Mouse (Mus musculus) intestine, postnatal 0 days (tissue): ENCODE results near the gene Ints7. TPM values are rescaled to one million over a fixed set of nuclear protein-coding genes. Genes with fewer than 3 reads are reported as not detected.

Experiments
- ATAC-seq: fragments of 200-750 bp; cut with Nextera tagmentation; 2 replicates; pipeline ENCODE4 v1.8.0; 2017; ENCODE audit warnings: mild to moderate bottlenecking, moderate TSS enrichment, moderate library complexity
- H3K27ac ChIP-seq: fragments of 300-500 bp; sonication (generic); 2 replicates; pipeline ENCODE4 v1.5.1; 2014; ENCODE audit warnings: mild to moderate bottlenecking, low read depth, low read length, moderate library complexity
- H3K27me3 ChIP-seq: fragments of 300-500 bp; sonication (generic); replicated peaks from 2 replicates; pipeline ENCODE4 v1.6.1; 2014; ENCODE audit warnings: low read length, mixed read lengths; ENCODE audit not compliant: control insufficient read depth, insufficient read depth
- H3K36me3 ChIP-seq: fragments of 300-500 bp; sonication (generic); 2 replicates; pipeline ENCODE4 v1.6.1; 2014; ENCODE audit warnings: mild to moderate bottlenecking, moderate library complexity; ENCODE audit not compliant: control insufficient read depth, insufficient read depth
- H3K4me1 ChIP-seq: fragments of 300-500 bp; sonication (generic); replicated peaks from 2 replicates; pipeline ENCODE4 v1.6.1; 2014; ENCODE audit warnings: antibody characterized with exemption, low read length, mixed read lengths; ENCODE audit not compliant: control insufficient read depth, insufficient read depth
- H3K4me2 ChIP-seq: fragments of 300-500 bp; sonication (generic); replicated peaks from 2 replicates; pipeline ENCODE4 v1.6.1; 2014; ENCODE audit warnings: low read depth, mild to moderate bottlenecking, moderate library complexity
- H3K4me3 ChIP-seq: fragments of 300-500 bp; sonication (generic); 2 replicates; pipeline ENCODE4 v1.5.1; 2014; ENCODE audit warnings: low read depth, low read length
- H3K9ac ChIP-seq: fragments of 300-500 bp; sonication (generic); 2 replicates; pipeline ENCODE4 v1.6.1; 2014; ENCODE audit warnings: mild to moderate bottlenecking, low read depth, low read length
- H3K9me3 ChIP-seq: fragments of 300-500 bp; sonication (generic); 2 replicates; pipeline ENCODE4 v1.6.1; 2016; ENCODE audit warnings: mixed run types; ENCODE audit not compliant: control insufficient read depth
- CTCF ChIP-seq: sonication (generic); IDR thresholded peaks from 2 replicates; pipeline ENCODE4 v1.5.1; 2016; ENCODE audit warnings: low read depth, mild to moderate bottlenecking, control low read depth, antibody characterized with exemption, moderate library complexity
- WGBS: fragments of 180-500 bp; shearing (Covaris S2); extraction: QIAGEN DNeasy Blood & Tissue Kit; methylation state at CpG from one replicate; pipeline ENCODE4 v1.1.7; 2014; 5-methylcytosine and 5-hydroxymethylcytosine counted together
- polyA plus RNA-seq: library from polyadenylated mRNA; unstranded; fragments of >200 nt; fragmentation: Nextera tagmentation; extraction: Ambion mirVana; gene quantifications from 2 replicates; pipeline ENCODE4 v1.2.1, GENCODE M21; 2015

Gene Ints7
- polyA plus RNA-seq, 1 experiment from 2014 or later: 11.2 TPM

GRCm38 (mm10) chr1:191540300-191540699, 35.1 kb upstream of the Ints7 start:
- Histone ChIP-seq H3K36me3 (peaks cover 9% of the 10 kb centered on the region; the same call in 1 of the 2 replicates), H3K9ac (no peak overlapping the region), H3K9me3 (no peaks in the 10 kb centered on the region), H3K4me2 (no peak overlapping the region), H3K27ac (no peak overlapping the region), H3K27me3 (no peaks in the 10 kb centered on the region), H3K4me1 (no peaks in the 10 kb centered on the region), H3K4me3 (no peak overlapping the region)
- TF ChIP-seq CTCF: no peak
- no peak for ATAC-seq
- WGBS: 77% methylated on average over 2 of the region's 2 CpGs

DNA sequence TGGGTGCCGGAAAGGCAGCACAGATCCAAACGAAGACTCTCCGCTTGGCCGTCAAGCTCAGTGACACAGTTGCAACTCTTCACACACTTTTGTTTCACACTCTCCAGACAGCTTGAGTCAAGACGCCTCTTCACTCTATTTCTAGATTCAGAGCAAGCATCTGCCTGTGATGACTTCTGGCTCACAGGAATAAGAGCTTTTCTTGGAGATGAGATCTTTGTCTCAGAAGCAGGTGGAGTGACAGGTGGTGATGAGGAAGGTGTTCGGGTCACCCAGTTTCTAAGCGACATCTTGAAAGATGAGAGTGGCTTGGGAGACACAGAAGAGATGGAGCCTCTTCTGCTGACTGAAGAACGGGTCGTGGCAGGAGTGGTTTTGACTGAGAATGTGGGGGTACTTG, 34.4 kb upstream of the Ints7 start:
- Histone ChIP-seq H3K9me3 (no peaks in the 10 kb centered on the region), H3K27ac (no peak overlapping the region), H3K4me3 (no peak overlapping the region), H3K36me3 (peaks cover 9% of the 10 kb centered on the region; the same call in 1 of the 2 replicates), H3K27me3 (no peaks in the 10 kb centered on the region), H3K4me2 (no peak overlapping the region), H3K9ac (no peak overlapping the region), H3K4me1 (no peaks in the 10 kb centered on the region)
- TF ChIP-seq CTCF: no peak
- no peak for ATAC-seq
- WGBS: 87% methylated on average over 9 of the region's 9 CpGs

DNA sequence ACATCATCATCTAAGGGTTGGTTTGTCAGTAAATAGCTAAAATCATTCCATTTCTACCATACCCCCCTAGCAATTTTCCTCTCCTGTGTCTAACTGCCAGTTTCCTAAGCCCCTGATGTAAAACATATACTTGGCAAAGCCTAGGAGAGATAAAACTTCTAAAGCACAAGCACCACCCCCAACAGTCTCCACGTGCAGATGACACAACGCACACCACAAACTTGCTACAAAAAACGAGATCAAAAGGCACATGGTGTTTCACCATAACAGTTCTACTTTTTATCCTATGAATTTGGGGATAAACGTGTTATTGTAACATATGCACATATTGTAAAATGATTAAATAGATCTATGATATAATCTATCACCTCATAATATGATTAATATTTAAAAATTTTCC, 33.8 kb upstream of the Ints7 start:
- no peak overlapping the region for H3K4me2 ChIP-seq
- ATAC-seq: no peak
- H3K4me3 ChIP-seq: no peak overlapping the region
- WGBS: 84% methylated on average over 4 of the region's 4 CpGs
- no peak overlapping the region for H3K9ac ChIP-seq
- H3K27ac ChIP-seq: no peak overlapping the region
- no peaks in the 10 kb centered on the region for H3K4me1 ChIP-seq
- H3K36me3 ChIP-seq: peaks cover 12% of the 10 kb centered on the region
- H3K27me3 ChIP-seq: no peaks in the 10 kb centered on the region
- no peak for TF ChIP-seq CTCF
- no peaks in the 10 kb centered on the region for H3K9me3 ChIP-seq

GRCm38 (mm10) chr1:191543747-191544146, 31.7 kb upstream of the Ints7 start:
- H3K9ac ChIP-seq: no peak overlapping the region
- TF ChIP-seq CTCF: no peak
- no peak overlapping the region for H3K4me2 ChIP-seq
- WGBS: 81% methylated on average over 3 of the region's 3 CpGs
- H3K9me3 ChIP-seq: no peaks in the 10 kb centered on the region
- no peak overlapping the region for H3K4me3 ChIP-seq
- ATAC-seq: no peak
- H3K36me3 ChIP-seq: peaks cover 16% of the 10 kb centered on the region
- no peak overlapping the region for H3K27ac ChIP-seq
- no peaks in the 10 kb centered on the region for H3K4me1 ChIP-seq
- H3K27me3 ChIP-seq: no peaks in the 10 kb centered on the region

- TF ChIP-seq CTCF: no peak
- whole genome bisulfite sequencing: 82% methylated on average over 4 of the region's 4 CpGs
Observed at GRCm38 (mm10) chr1:191550786-191551185, 24.6 kb upstream of the Ints7 start.

GRCm38 (mm10) chr1:191557109-191557508, 18.3 kb upstream of the Ints7 start:
- TF ChIP-seq CTCF: no peak
- ATAC-seq: no peak
- no peak overlapping the region for H3K9ac ChIP-seq
- H3K36me3 ChIP-seq: 0 out of 2 replicates have a peak, but pooled peaks cover 7% of the 10 kb centered on the region
- H3K9me3 ChIP-seq: no peaks in the 10 kb centered on the region
- WGBS: 65% methylated on average over 8 of the region's 8 CpGs
- H3K4me2 ChIP-seq: no peak overlapping the region
- H3K27ac ChIP-seq: no peak overlapping the region
- H3K4me1 ChIP-seq: no peaks in the 10 kb centered on the region
- H3K4me3 ChIP-seq: no peak overlapping the region
- H3K27me3 ChIP-seq: no peaks in the 10 kb centered on the region

More at GRCm38 (mm10) chr1:191550786-191551185, 24.6 kb upstream of the Ints7 start:
- Histone ChIP-seq H3K4me2 (no peak overlapping the region), H3K9me3 (no peaks in the 10 kb centered on the region), H3K27ac (no peak overlapping the region), H3K4me1 (no peaks in the 10 kb centered on the region), H3K36me3 (peaks cover 10% of the 10 kb centered on the region; the same call in 1 of the 2 replicates), H3K4me3 (no peak overlapping the region), H3K9ac (no peak overlapping the region), H3K27me3 (no peaks in the 10 kb centered on the region)
- no peak for ATAC-seq

- no peak for TF ChIP-seq CTCF
- 83% methylated on average over 5 of the region's 5 CpGs for WGBS
- Histone ChIP-seq H3K36me3 (0 out of 2 replicates have a peak, but pooled peaks cover 3% of the 10 kb centered on the region), H3K9ac (no peak overlapping the region), H3K4me3 (no peak overlapping the region), H3K9me3 (no peaks in the 10 kb centered on the region), H3K4me2 (no peak overlapping the region), H3K27me3 (no peaks in the 10 kb centered on the region), H3K27ac (no peak overlapping the region), H3K4me1 (no peaks in the 10 kb centered on the region)
- no peak for ATAC-seq
Observed at GRCm38 (mm10) chr1:191559779-191560178, 15.7 kb upstream of the Ints7 start.
